Mouse (Mus musculus) adrenal gland, adult 18-20 months (tissue): ENCODE results near the gene Olfr1408. TPM values are rescaled to one million over a fixed set of nuclear protein-coding genes. Genes with fewer than 3 reads are reported as not detected.

Source experiments
- DNase-seq, 2 experiments: peaks; one replicate each; pipeline ENCODE4 v3.0.0; 2021 to 2022; ENCODE audit warnings: low spot score in 2 of 2
- long read RNA-seq, 2 experiments: library from polyadenylated mRNA; stranded (forward); transcript quantifications; one replicate each; pipeline ENCODE4 v2.0.0; 2021
- total RNA-seq, 2 experiments: library from RNA; stranded (reverse); gene quantifications; 1 replicate in 1 of 2; 2 replicates in 1 of 2; pipeline ENCODE4 v1.2.3; 2021

Gene Olfr1408
- total RNA-seq, result not detected
- long read RNA-seq, experiment 1, result 0 reads
- long read RNA-seq, experiment 2, result 0 reads

- DNase-seq, result no peak
Observed at GRCm38 (mm10) chr1:173137274-173137673, at the start of gene Olfr1408. Olfr1408 (minus strand) TSS chr1:173137374.

GRCm38 (mm10) chr1:173174154-173174842 is 37.1 kb upstream of the Olfr1408 start:
- DNase-seq, result no peak

Other genes with a start within 250 kb of the Olfr1408 start
- gene Apcs, start 242.3 kb downstream of the Olfr1408 start, total RNA-seq, result not detected
- not detected for gene Olfr16, start 187.0 kb downstream of the Olfr1408 start, total RNA-seq
- gene Olfr1406, start 53.3 kb upstream of the Olfr1408 start, total RNA-seq, result not detected
- not detected for gene Olfr218, start 60.4 kb upstream of the Olfr1408 start, total RNA-seq
- gene Olfr1404, start 75.0 kb upstream of the Olfr1408 start, total RNA-seq, result not detected
- under 1 TPM in 1 of 2 experiments, not detected in 1; 0.42 TPM for gene Fcer1a, start 89.8 kb upstream of the Olfr1408 start, total RNA-seq
- gene Olfr418, start 128.6 kb upstream of the Olfr1408 start, total RNA-seq, result not detected
- gene Mptx2, start 140.4 kb upstream of the Olfr1408 start, total RNA-seq, result not detected
- gene Ackr1, start 196.4 kb upstream of the Olfr1408 start, total RNA-seq, result 1 to 10 TPM in 1 of 2 experiments, under 1 TPM in 1; 0.63 to 2.0 TPM
- 1 to 10 TPM; 1.1 to 2.0 TPM for gene Aim2, start 213.5 kb upstream of the Olfr1408 start, total RNA-seq
- gene Cadm3, start 230.3 kb upstream of the Olfr1408 start, total RNA-seq, result 1 to 10 TPM; 4.0 to 8.9 TPM